ENCODE assay signal across 10 mouse cellular contexts in genomic region chr14:112895561-112895960, GRCm38 (mm10).
DNase-seq lines count a peak whose midpoint lies in the region; ATAC-seq and TF ChIP-seq lines count a peak whose summit lies in the region.
"Had no signal": no experiment of that assay in that cellular context is flagged by ENCODE, and none has a peak within 500 bp of the region (broad histone marks: within the 10 kb centered on the region; RNA-seq: fewer than 3 reads in every experiment).

No protein-coding gene starts in this region.

- H3K9ac ChIP-seq in intestine, postnatal 0 days (ENCODE audit: low read depth, low read length): no peak overlapping the region
- H3K9ac ChIP-seq in intestine, embryonic 16.5 days (ENCODE audit: low read depth, low read length): no peak overlapping the region
- H3K9ac ChIP-seq in neural tube, embryonic 12.5 days: no peak overlapping the region

- no peak overlapping the region for H3K4me3 ChIP-seq in intestine, postnatal 0 days (ENCODE audit: low read depth, low read length)
- no peak overlapping the region for H3K4me3 ChIP-seq in intestine, embryonic 16.5 days (ENCODE audit: low read length)
- no peak overlapping the region for H3K4me3 ChIP-seq in neural tube, embryonic 12.5 days
- H3K4me3 ChIP-seq: megakaryocyte, embryonic 14.5 days had no signal

- no peaks in the 10 kb centered on the region for H3K36me3 ChIP-seq in intestine, postnatal 0 days (ENCODE audit: control insufficient read depth, insufficient read depth)
- H3K36me3 ChIP-seq in intestine, embryonic 16.5 days (ENCODE audit: control insufficient read depth, insufficient read depth, low read length): no peaks in the 10 kb centered on the region
- H3K36me3 ChIP-seq in neural tube, embryonic 12.5 days: no peaks in the 10 kb centered on the region

- H3K9me3 ChIP-seq in intestine, postnatal 0 days (ENCODE audit: control insufficient read depth): no peaks in the 10 kb centered on the region
- H3K9me3 ChIP-seq in intestine, embryonic 16.5 days (ENCODE audit: control insufficient read depth, low read length): no peaks in the 10 kb centered on the region
- no peaks in the 10 kb centered on the region for H3K9me3 ChIP-seq in neural tube, embryonic 12.5 days
- H3K9me3 ChIP-seq: megakaryocyte, embryonic 14.5 days had no signal

- no peaks in the 10 kb centered on the region for H3K27me3 ChIP-seq in intestine, postnatal 0 days (replicated peaks; ENCODE audit: control insufficient read depth, insufficient read depth, low read length)
- no peaks in the 10 kb centered on the region for H3K27me3 ChIP-seq in intestine, embryonic 16.5 days (replicated peaks; ENCODE audit: control insufficient read depth, insufficient read depth, low read length)
- no peaks in the 10 kb centered on the region for H3K27me3 ChIP-seq in neural tube, embryonic 12.5 days (replicated peaks)
- H3K27me3 ChIP-seq: megakaryocyte, embryonic 14.5 days had no signal

- H3K4me1 ChIP-seq in intestine, postnatal 0 days (replicated peaks; ENCODE audit: control insufficient read depth, insufficient read depth, low read length): no peaks in the 10 kb centered on the region
- H3K4me1 ChIP-seq in intestine, embryonic 16.5 days (ENCODE audit: control insufficient read depth, insufficient read depth, low read length): no peaks in the 10 kb centered on the region
- no peaks in the 10 kb centered on the region for H3K4me1 ChIP-seq in neural tube, embryonic 12.5 days
- H3K4me1 ChIP-seq: megakaryocyte, embryonic 14.5 days had no signal

- H3K4me2 ChIP-seq in intestine, postnatal 0 days (replicated peaks; ENCODE audit: low read depth): no peak overlapping the region
- H3K4me2 ChIP-seq in intestine, embryonic 16.5 days (ENCODE audit: low read depth, low read length): no peak overlapping the region
- H3K4me2 ChIP-seq in neural tube, embryonic 12.5 days (replicated peaks): no peak overlapping the region

- ATAC-seq in intestine, postnatal 0 days: no peak
- ATAC-seq in intestine, embryonic 16.5 days: no peak
- peak; percentile 76; the same call in 1 of the 2 replicates for ATAC-seq in neural tube, embryonic 12.5 days (ENCODE audit: low FRiP score, low read depth)
- ATAC-seq in activated CD4-positive, CD25-positive, alpha-beta regulatory T cell, adult 4 months: no peak

- WGBS in intestine, postnatal 0 days: 34% methylated on average over 2 of the region's 2 CpGs
- WGBS in intestine, embryonic 16.5 days: 32% methylated on average over 2 of the region's 2 CpGs
- 35% methylated on average over 2 of the region's 2 CpGs for WGBS in neural tube, embryonic 12.5 days

- TF ChIP-seq CTCF in intestine, postnatal 0 days (IDR thresholded peaks at IDR 0.05; ENCODE audit: low read depth): peak; percentile 55

- DNase-seq in neural tube, embryonic 10.5 days (ENCODE audit: extremely low spot score, low spot score): no peak
- peak; percentile 66 for DNase-seq in embryo, embryonic 10 days (ENCODE audit: low spot score)
- peak; percentile 3 for DNase-seq in skeletal muscle tissue, adult 2 months (ENCODE audit: low read depth, low spot score)
- no peak for DNase-seq in right cerebral cortex, postnatal 14 days
- DNase-seq: kidney, postnatal 4 days had no signal

- H3K27ac ChIP-seq in intestine, postnatal 0 days (ENCODE audit: low read depth, low read length): no peak overlapping the region
- no peak overlapping the region for H3K27ac ChIP-seq in intestine, embryonic 16.5 days (ENCODE audit: low read length)
- no peak overlapping the region for H3K27ac ChIP-seq in neural tube, embryonic 12.5 days

Comparison
In these comparisons a context has a peak if more than half of its experiments do, and no peak if none do; other contexts are left out.
1. DNase-seq: peak in embryo, embryonic 10 days (single experiment) and skeletal muscle tissue, adult 2 months (single experiment); none in neural tube, embryonic 10.5 days (single experiment) and right cerebral cortex, postnatal 14 days (single experiment).